Mouse (Mus musculus): ENCODE results near the gene B3galnt2. TPM values are rescaled to one million over a fixed set of nuclear protein-coding genes. Genes with fewer than 3 reads are reported as not detected.

B3galnt2 gene
- total and polyA plus RNA-seq, 2 experiments from 2014 or later, result 8.6 to 31.1 TPM

DNA sequence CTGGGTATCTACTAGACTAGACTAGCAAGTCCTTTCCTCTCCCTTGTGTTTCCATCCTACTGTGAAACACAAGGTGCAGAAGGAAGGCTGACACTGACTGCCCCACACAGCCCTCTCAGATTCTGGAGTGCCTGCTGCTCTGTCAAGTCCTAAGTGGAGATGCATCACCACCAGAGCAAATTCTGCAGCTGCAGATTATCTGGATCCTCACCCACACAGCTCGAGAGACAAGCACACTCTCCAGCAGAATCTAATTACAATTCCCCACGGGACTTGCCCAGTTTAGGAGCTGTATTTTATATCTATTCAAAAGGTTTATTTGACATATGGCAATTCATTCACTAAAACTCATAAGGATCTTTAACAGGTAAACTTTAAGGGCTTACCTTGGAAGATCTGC lies 51.8 kb downstream of the B3galnt2 start:
- H3K4me3 ChIP-seq (ENCODE audit: low read depth, low read length), result no peak overlapping the region
- WGBS, result 51% methylated on average over 2 of the region's 2 CpGs
- no peaks in the 10 kb centered on the region for H3K9me3 ChIP-seq (replicated peaks; ENCODE audit: control insufficient read depth, low read length)
- no peak for TF ChIP-seq EP300 (IDR thresholded peaks at IDR 0.05; ENCODE audit: low read depth)
- TF ChIP-seq CTCF (IDR thresholded peaks at IDR 0.05; ENCODE audit: low read depth), result no peak
- H3K4me2 ChIP-seq (ENCODE audit: low read depth, low read length), result no peak overlapping the region
- H3K36me3 ChIP-seq (replicated peaks; ENCODE audit: control insufficient read depth, insufficient read depth, low read length), result peaks cover 61% of the 10 kb centered on the region
- H3K27ac ChIP-seq (ENCODE audit: low read depth), result no peak overlapping the region
- no peaks in the 10 kb centered on the region for H3K27me3 ChIP-seq (ENCODE audit: control insufficient read depth, insufficient read depth, low read length)
- H3K4me1 ChIP-seq (ENCODE audit: control insufficient read depth, insufficient read depth), result no peaks in the 10 kb centered on the region
- DNase-seq (ENCODE audit: low spot score) (no peak), ATAC-seq (ENCODE audit: insufficient read depth, low read depth) (no peak)
- H3K9ac ChIP-seq (replicated peaks; ENCODE audit: low read depth, low read length), result no peak overlapping the region

DNA sequence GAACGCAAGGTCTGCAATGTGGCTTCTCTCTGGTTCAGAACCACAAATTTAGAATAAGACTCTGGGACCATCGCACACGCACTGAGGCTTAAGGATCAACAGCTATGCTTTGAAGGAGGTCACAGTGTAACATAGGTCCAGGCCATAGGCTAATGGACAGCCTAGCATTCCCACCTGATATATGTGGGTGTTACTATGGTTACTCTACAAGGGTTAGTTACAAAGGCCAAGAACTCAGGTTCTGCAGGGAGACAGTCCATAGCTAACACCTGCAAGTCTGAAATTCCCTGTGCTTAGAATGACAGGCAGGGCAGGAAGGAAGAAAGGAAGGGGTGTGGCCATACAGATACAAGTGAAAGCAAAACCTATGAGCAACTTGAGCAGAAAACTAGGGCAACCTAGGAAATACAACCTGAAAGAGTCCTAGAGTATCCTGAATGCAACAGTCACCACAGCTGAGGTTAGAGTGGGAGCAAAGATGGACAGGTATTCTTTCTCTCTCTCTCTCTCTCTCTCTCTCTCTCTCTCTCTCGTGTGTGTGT lies 57.3 kb downstream of the B3galnt2 start:
- ATAC-seq (ENCODE audit: insufficient read depth, low read depth) (no peak), DNase-seq (ENCODE audit: low spot score) (no peak)
- Histone ChIP-seq H3K4me3 (ENCODE audit: low read depth, low read length) (no peak overlapping the region), H3K4me2 (ENCODE audit: low read depth, low read length) (no peak overlapping the region), H3K9me3 (replicated peaks; ENCODE audit: control insufficient read depth, low read length) (no peaks in the 10 kb centered on the region), H3K36me3 (replicated peaks; ENCODE audit: control insufficient read depth, insufficient read depth, low read length) (peaks cover 39% of the 10 kb centered on the region), H3K27me3 (ENCODE audit: control insufficient read depth, insufficient read depth, low read length) (no peaks in the 10 kb centered on the region), H3K27ac (ENCODE audit: low read depth) (no peak overlapping the region), H3K9ac (replicated peaks; ENCODE audit: low read depth, low read length) (no peak overlapping the region), H3K4me1 (ENCODE audit: control insufficient read depth, insufficient read depth) (no peaks in the 10 kb centered on the region)
- TF ChIP-seq EP300 (IDR thresholded peaks at IDR 0.05; ENCODE audit: low read depth), result no peak
- WGBS, result 90% methylated on average over 4 of the region's 4 CpGs

GRCm38 (mm10) chr13:14014001-14014400 lies 59.7 kb downstream of the B3galnt2 start:
- Histone ChIP-seq H3K9ac (replicated peaks; ENCODE audit: low read depth, low read length) (no peak overlapping the region), H3K27me3 (ENCODE audit: control insufficient read depth, insufficient read depth, low read length) (no peaks in the 10 kb centered on the region), H3K27ac (ENCODE audit: low read depth) (no peak overlapping the region), H3K4me3 (ENCODE audit: low read depth, low read length) (no peak overlapping the region), H3K4me2 (ENCODE audit: low read depth, low read length) (no peak overlapping the region), H3K4me1 (ENCODE audit: control insufficient read depth, insufficient read depth) (no peaks in the 10 kb centered on the region), H3K36me3 (replicated peaks; ENCODE audit: control insufficient read depth, insufficient read depth, low read length) (peaks cover 41% of the 10 kb centered on the region), H3K9me3 (replicated peaks; ENCODE audit: control insufficient read depth, low read length) (no peaks in the 10 kb centered on the region)
- no peak for TF ChIP-seq EP300 (IDR thresholded peaks at IDR 0.05; ENCODE audit: low read depth)
- TF ChIP-seq CTCF (IDR thresholded peaks at IDR 0.05; ENCODE audit: low read depth), result no peak
- no peak for ATAC-seq (ENCODE audit: insufficient read depth, low read depth)
- DNase-seq (ENCODE audit: low spot score), result no peak
- 92% methylated on average over 2 of the region's 2 CpGs for WGBS

- WGBS, result 84% methylated on average over 4 of the region's 4 CpGs
- H3K27ac ChIP-seq (ENCODE audit: low read depth), result no peak overlapping the region
- peaks cover 39% of the 10 kb centered on the region for H3K36me3 ChIP-seq (replicated peaks; ENCODE audit: control insufficient read depth, insufficient read depth, low read length)
- no peak for ATAC-seq (ENCODE audit: insufficient read depth, low read depth)
- no peak overlapping the region for H3K4me2 ChIP-seq (ENCODE audit: low read depth, low read length)
- TF ChIP-seq EP300 (IDR thresholded peaks at IDR 0.05; ENCODE audit: low read depth) (no peak), CTCF (IDR thresholded peaks at IDR 0.05; ENCODE audit: low read depth) (no peak)
- no peaks in the 10 kb centered on the region for H3K9me3 ChIP-seq (replicated peaks; ENCODE audit: control insufficient read depth, low read length)
- H3K4me1 ChIP-seq (ENCODE audit: control insufficient read depth, insufficient read depth), result no peaks in the 10 kb centered on the region
- no peak for DNase-seq (ENCODE audit: low spot score)
- H3K4me3 ChIP-seq (ENCODE audit: low read depth, low read length), result no peak overlapping the region
- H3K9ac ChIP-seq (replicated peaks; ENCODE audit: low read depth, low read length), result no peak overlapping the region
- no peaks in the 10 kb centered on the region for H3K27me3 ChIP-seq (ENCODE audit: control insufficient read depth, insufficient read depth, low read length)
These were observed 60.3 kb downstream of the B3galnt2 start for GRCm38 (mm10) chr13:14014540-14014939.

GRCm38 (mm10) chr13:14015609-14016008 lies 61.3 kb downstream of the B3galnt2 start:
- no peak overlapping the region for H3K9ac ChIP-seq (replicated peaks; ENCODE audit: low read depth, low read length)
- no peaks in the 10 kb centered on the region for H3K4me1 ChIP-seq (ENCODE audit: control insufficient read depth, insufficient read depth)
- no peaks in the 10 kb centered on the region for H3K27me3 ChIP-seq (ENCODE audit: control insufficient read depth, insufficient read depth, low read length)
- H3K4me2 ChIP-seq (ENCODE audit: low read depth, low read length), result no peak overlapping the region
- no peak for TF ChIP-seq EP300 (IDR thresholded peaks at IDR 0.05; ENCODE audit: low read depth)
- H3K9me3 ChIP-seq (replicated peaks; ENCODE audit: control insufficient read depth, low read length), result no peaks in the 10 kb centered on the region
- no peak overlapping the region for H3K27ac ChIP-seq (ENCODE audit: low read depth)
- DNase-seq (ENCODE audit: low spot score), result no peak
- peaks cover 36% of the 10 kb centered on the region for H3K36me3 ChIP-seq (replicated peaks; ENCODE audit: control insufficient read depth, insufficient read depth, low read length)
- no peak overlapping the region for H3K4me3 ChIP-seq (ENCODE audit: low read depth, low read length)
- WGBS, result 86% methylated on average over 6 of the region's 6 CpGs
- no peak for ATAC-seq (ENCODE audit: insufficient read depth, low read depth)

DNA sequence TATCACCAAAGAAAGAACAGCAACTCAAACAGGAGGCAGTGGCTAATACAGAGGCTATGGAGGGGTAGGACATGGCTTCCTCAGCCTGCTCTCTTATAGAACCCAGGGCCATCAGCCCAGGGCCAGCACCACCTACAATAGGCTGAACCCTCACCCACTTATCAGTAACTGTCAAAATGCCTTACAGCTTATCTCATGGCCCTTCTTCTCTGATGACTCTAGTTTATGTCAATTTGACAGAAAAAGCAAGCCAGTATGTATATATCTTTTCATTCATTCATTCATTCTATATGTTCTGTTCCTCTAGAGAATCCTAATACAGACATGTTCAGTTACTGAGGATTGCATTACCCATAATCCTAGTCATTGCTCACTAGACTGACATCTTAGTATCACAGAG lies 64.0 kb downstream of the B3galnt2 start:
- peaks cover 21% of the 10 kb centered on the region for H3K36me3 ChIP-seq (replicated peaks; ENCODE audit: control insufficient read depth, insufficient read depth, low read length)
- no peak overlapping the region for H3K4me2 ChIP-seq (ENCODE audit: low read depth, low read length)
- no peak overlapping the region for H3K4me3 ChIP-seq (ENCODE audit: low read depth, low read length)
- no peak for DNase-seq (ENCODE audit: low spot score)
- H3K9me3 ChIP-seq (replicated peaks; ENCODE audit: control insufficient read depth, low read length), result no peaks in the 10 kb centered on the region
- TF ChIP-seq EP300 (IDR thresholded peaks at IDR 0.05; ENCODE audit: low read depth), result no peak
- no peak for TF ChIP-seq CTCF (IDR thresholded peaks at IDR 0.05; ENCODE audit: low read depth)
- no peaks in the 10 kb centered on the region for H3K4me1 ChIP-seq (ENCODE audit: control insufficient read depth, insufficient read depth)
- no peak overlapping the region for H3K9ac ChIP-seq (replicated peaks; ENCODE audit: low read depth, low read length)
- ATAC-seq (ENCODE audit: insufficient read depth, low read depth), result no peak
- H3K27me3 ChIP-seq (ENCODE audit: control insufficient read depth, insufficient read depth, low read length), result no peaks in the 10 kb centered on the region
- H3K27ac ChIP-seq (ENCODE audit: low read depth), result no peak overlapping the region
